Mouse (Mus musculus) limb, embryonic 11.5 days (tissue): ENCODE data around the gene Col28a1. TPM values are rescaled to one million over a fixed set of nuclear protein-coding genes. Genes with fewer than 3 reads are reported as not detected.
"Not testable (repeated sequence)": the region's sequence is repeated elsewhere in the genome, so short reads cannot be mapped to it uniquely, and the experiment has no call there.

ENCODE experiments used
- ATAC-seq: fragments of 200-750 bp; cut with Nextera tagmentation; 2 replicates; pipeline ENCODE4 v1.8.0; 2017; ENCODE audit warnings: low read depth; ENCODE audit not compliant: insufficient number of reproducible peaks, low FRiP score, low TSS enrichment
- DNase-seq: peaks from one replicate; pipeline ENCODE4 v3.0.0-alpha.2; 2015; ENCODE audit warnings: low spot score
- H3K27ac ChIP-seq: fragments of 300-500 bp; sonication (generic); replicated peaks from 2 replicates; pipeline ENCODE4 v1.5.1; 2014; ENCODE audit warnings: low read depth, mild to moderate bottlenecking, low read length
- H3K27me3 ChIP-seq: fragments of 300-500 bp; sonication (generic); 2 replicates; pipeline ENCODE4 v1.6.1; 2014; ENCODE audit warnings: mild to moderate bottlenecking, low read length, mixed read lengths; ENCODE audit not compliant: control insufficient read depth, insufficient read depth
- H3K36me3 ChIP-seq: fragments of 300-500 bp; sonication (generic); 2 replicates; pipeline ENCODE4 v1.6.1; 2014; ENCODE audit warnings: mild to moderate bottlenecking, low read length, moderate library complexity, mixed read lengths; ENCODE audit not compliant: control insufficient read depth, insufficient read depth
- H3K4me1 ChIP-seq: fragments of 300-500 bp; sonication (generic); 2 replicates; pipeline ENCODE4 v1.6.1; 2014; ENCODE audit warnings: low read length, mixed read lengths; ENCODE audit not compliant: control insufficient read depth, insufficient read depth
- H3K4me2 ChIP-seq: fragments of 300-500 bp; sonication (generic); 2 replicates; pipeline ENCODE4 v1.6.1; 2014; ENCODE audit warnings: low read depth, mild to moderate bottlenecking, moderate library complexity; ENCODE audit not compliant: severe bottlenecking
- H3K4me3 ChIP-seq: fragments of 300-500 bp; sonication (generic); 2 replicates; pipeline ENCODE4 v1.5.1; 2014; ENCODE audit warnings: low read depth, low read length
- H3K9ac ChIP-seq: fragments of 300-500 bp; sonication (generic); 2 replicates; pipeline ENCODE4 v1.6.1; 2014; ENCODE audit warnings: mild to moderate bottlenecking, low read length
- H3K9me3 ChIP-seq: fragments of 300-500 bp; sonication (generic); 2 replicates; pipeline ENCODE4 v1.6.1; 2016; ENCODE audit warnings: low read length; ENCODE audit not compliant: control insufficient read depth
- WGBS: fragments of 180-500 bp; shearing (Covaris S2); extraction: QIAGEN DNeasy Blood & Tissue Kit; methylation state at CpG from one replicate; pipeline ENCODE4 v1.1.7; 2014; 5-methylcytosine and 5-hydroxymethylcytosine counted together
- polyA plus RNA-seq: library from polyadenylated mRNA; unstranded; fragments of >200 nt; fragmentation: Nextera tagmentation; extraction: Ambion mirVana; gene quantifications from 2 replicates; pipeline ENCODE4 v1.2.1, GENCODE M21; 2014

Gene Col28a1
- polyA plus RNA-seq, 1 experiment from 2014 or later: 0.12 TPM

GRCm38 (mm10) chr6:8045825-8046224, 146.6 kb downstream of the Col28a1 start:
- H3K4me1 ChIP-seq: no peaks in the 10 kb centered on the region
- WGBS: 91% methylated on average over 1 of the region's 1 CpGs
- H3K4me2 ChIP-seq: no peak overlapping the region
- no peaks in the 10 kb centered on the region for H3K9me3 ChIP-seq
- DNase-seq (no peak), ATAC-seq (no peak)
- H3K36me3 ChIP-seq: no peaks in the 10 kb centered on the region
- H3K27me3 ChIP-seq: no peaks in the 10 kb centered on the region
- H3K4me3 ChIP-seq: no peak overlapping the region
- no peak overlapping the region for H3K27ac ChIP-seq
- no peak overlapping the region for H3K9ac ChIP-seq

GRCm38 (mm10) chr6:8028711-8029110, 163.7 kb downstream of the Col28a1 start:
- Histone ChIP-seq H3K9ac (no peak overlapping the region), H3K4me3 (no peak overlapping the region), H3K27me3 (no peaks in the 10 kb centered on the region), H3K4me2 (no peak overlapping the region), H3K27ac (no peak overlapping the region), H3K9me3 (no peaks in the 10 kb centered on the region), H3K4me1 (no peaks in the 10 kb centered on the region), H3K36me3 (no peaks in the 10 kb centered on the region)
- WGBS: 89% methylated on average over 4 of the region's 4 CpGs
- no peak for DNase-seq
- ATAC-seq: no peak

- Histone ChIP-seq H3K27me3 (no peaks in the 10 kb centered on the region), H3K36me3 (no peaks in the 10 kb centered on the region), H3K9ac (no peak overlapping the region), H3K4me1 (no peaks in the 10 kb centered on the region), H3K4me2 (no peak overlapping the region), H3K9me3 (no peaks in the 10 kb centered on the region), H3K27ac (no peak overlapping the region), H3K4me3 (no peak overlapping the region)
- ATAC-seq: no peak
- no peak for DNase-seq
- 92% methylated on average over 7 of the region's 7 CpGs for WGBS
Observed at GRCm38 (mm10) chr6:8025332-8026129, 166.9 kb downstream of the Col28a1 start.

- Histone ChIP-seq H3K4me1 (no peaks in the 10 kb centered on the region), H3K27me3 (no peaks in the 10 kb centered on the region), H3K27ac (no peak overlapping the region), H3K4me2 (no peak overlapping the region), H3K36me3 (no peaks in the 10 kb centered on the region), H3K9me3 (no peaks in the 10 kb centered on the region), H3K9ac (no peak overlapping the region), H3K4me3 (no peak overlapping the region)
- no peak for DNase-seq
- 86% methylated on average over 3 of the region's 3 CpGs for WGBS
- ATAC-seq: no peak
Observed at GRCm38 (mm10) chr6:8023527-8023926, 168.9 kb downstream of the Col28a1 start.

GRCm38 (mm10) chr6:7994736-7995135, 197.7 kb downstream of the Col28a1 start:
- Histone ChIP-seq H3K9ac (no peak overlapping the region), H3K4me3 (no peak overlapping the region), H3K27me3 (no peaks in the 10 kb centered on the region), H3K4me1 (no peaks in the 10 kb centered on the region), H3K27ac (no peak overlapping the region), H3K36me3 (no peaks in the 10 kb centered on the region), H3K4me2 (no peak overlapping the region), H3K9me3 (no peaks in the 10 kb centered on the region)
- 86% methylated on average over 4 of the region's 4 CpGs for WGBS
- ATAC-seq (no peak), DNase-seq (no peak)

- Histone ChIP-seq H3K4me3 (no peak overlapping the region; the same call in 1 of the 2 replicates), H3K9ac (no peak overlapping the region), H3K27me3 (no peaks in the 10 kb centered on the region), H3K4me1 (no peaks in the 10 kb centered on the region), H3K9me3 (no peaks in the 10 kb centered on the region), H3K27ac (no peak overlapping the region), H3K4me2 (peak overlapping the region; percentile 26; the same call in 1 of the 2 replicates), H3K36me3 (no peaks in the 10 kb centered on the region)
- WGBS: 34% methylated on average over 7 of the region's 7 CpGs
- ATAC-seq (0 out of 2 replicates have a peak, but pooled peaks have one; percentile 31), DNase-seq (peak; percentile 80)
Observed at GRCm38 (mm10) chr6:7983646-7983979, 208.8 kb downstream of the Col28a1 start.

- not testable (repeated sequence) for ATAC-seq, H3K9ac ChIP-seq, H3K9me3 ChIP-seq, H3K27ac ChIP-seq, H3K4me1 ChIP-seq, H3K36me3 ChIP-seq, H3K27me3 ChIP-seq, DNase-seq
- H3K4me2 ChIP-seq: peak overlapping the region; percentile 26
- H3K4me3 ChIP-seq: peak overlapping the region; percentile 8; the same call in 1 of the 2 replicates
- WGBS: 64% methylated on average over 32 of the region's 32 CpGs
Observed at GRCm38 (mm10) chr6:7982958-7983645, 209.3 kb downstream of the Col28a1 start.

- no peak; the same call in 1 of the 2 replicates for ATAC-seq
- Histone ChIP-seq H3K4me3 (no peak overlapping the region), H3K9me3 (no peaks in the 10 kb centered on the region), H3K27ac (no peak overlapping the region), H3K27me3 (no peaks in the 10 kb centered on the region), H3K9ac (no peak overlapping the region), H3K36me3 (no peaks in the 10 kb centered on the region), H3K4me2 (no peak overlapping the region), H3K4me1 (0 out of 2 replicates have a peak, but pooled peaks cover 5% of the 10 kb centered on the region)
- 24% methylated on average over 5 of the region's 5 CpGs for WGBS
- no peak for DNase-seq
Observed at GRCm38 (mm10) chr6:7971020-7971760, 221.2 kb downstream of the Col28a1 start.
